Mouse (Mus musculus) erythroblast, embryonic 14.5 days (primary cell): Measurements from ENCODE around the gene Kbtbd12.

Experiments
- GATA1 ChIP-seq: IDR thresholded peaks from 2 replicates; pipeline ENCODE4 v1.6.1; 2012; ENCODE audit warnings: low read length, inconsistent platforms, mixed read lengths
- TAL1 ChIP-seq: IDR thresholded peaks from 3 replicates; pipeline ENCODE4 v1.6.1; 2012; ENCODE audit warnings: low read length, inconsistent platforms, mixed read lengths

DNA sequence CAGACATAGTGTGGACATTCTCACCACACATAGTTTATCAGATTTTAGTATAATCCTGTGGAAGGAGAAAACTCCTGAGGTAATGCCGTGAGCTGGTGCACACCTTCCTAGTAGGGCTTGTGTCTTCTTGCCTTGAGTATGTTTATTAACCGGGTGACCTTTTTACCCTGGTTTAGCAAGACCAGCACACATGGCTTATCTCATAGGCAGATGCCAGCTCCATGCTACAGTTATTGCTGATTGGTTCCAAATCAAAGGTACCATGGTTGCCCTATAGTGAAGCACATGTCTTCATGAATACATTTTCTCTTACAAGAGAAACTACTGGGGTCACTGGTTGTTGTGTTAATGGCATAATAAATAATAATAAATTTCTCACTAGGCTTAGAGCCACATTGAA is 38.1 kb upstream of the Kbtbd12 start:
- TF ChIP-seq TAL1 (no peak), GATA1 (no peak)
